Mouse (Mus musculus) embryonic fibroblast, embryonic 13.5 days (primary cell): ENCODE measurements at regions not wholly inside any gene's neighbourhood (a gene's known extent, or its start where the extent isn't known, plus 50 kb on each side); places are given as distances from the start of the nearest gene placed in this dataset.

ENCODE experiments used
- CTCF ChIP-seq: IDR thresholded peaks from 2 replicates; pipeline ENCODE4 v1.5.1; 2011; ENCODE audit warnings: mild to moderate bottlenecking, control low read depth, low read length, moderate library complexity, borderline replicate concordance; ENCODE audit not compliant: insufficient read depth
- POLR2A ChIP-seq: IDR thresholded peaks from 2 replicates; pipeline ENCODE4 v1.6.1; 2011; ENCODE audit warnings: low read depth, mild to moderate bottlenecking, control low read depth, low read length, moderate library complexity

- TF ChIP-seq CTCF (no peak), POLR2A (no peak)
These were observed 216.1 kb upstream of the Nlrp1b start for GRCm38 (mm10) chr11:71446641-71447040.
